Mouse (Mus musculus) naive thymus-derived CD4-positive, alpha-beta T cell, adult 2 months (primary cell): ENCODE data around the gene Hpf1.

Source experiments
- DNase-seq: peaks from one replicate; pipeline ENCODE4 v3.0.0-alpha.2; 2011; ENCODE audit warnings: low read depth

Hpf1 gene

DNA sequence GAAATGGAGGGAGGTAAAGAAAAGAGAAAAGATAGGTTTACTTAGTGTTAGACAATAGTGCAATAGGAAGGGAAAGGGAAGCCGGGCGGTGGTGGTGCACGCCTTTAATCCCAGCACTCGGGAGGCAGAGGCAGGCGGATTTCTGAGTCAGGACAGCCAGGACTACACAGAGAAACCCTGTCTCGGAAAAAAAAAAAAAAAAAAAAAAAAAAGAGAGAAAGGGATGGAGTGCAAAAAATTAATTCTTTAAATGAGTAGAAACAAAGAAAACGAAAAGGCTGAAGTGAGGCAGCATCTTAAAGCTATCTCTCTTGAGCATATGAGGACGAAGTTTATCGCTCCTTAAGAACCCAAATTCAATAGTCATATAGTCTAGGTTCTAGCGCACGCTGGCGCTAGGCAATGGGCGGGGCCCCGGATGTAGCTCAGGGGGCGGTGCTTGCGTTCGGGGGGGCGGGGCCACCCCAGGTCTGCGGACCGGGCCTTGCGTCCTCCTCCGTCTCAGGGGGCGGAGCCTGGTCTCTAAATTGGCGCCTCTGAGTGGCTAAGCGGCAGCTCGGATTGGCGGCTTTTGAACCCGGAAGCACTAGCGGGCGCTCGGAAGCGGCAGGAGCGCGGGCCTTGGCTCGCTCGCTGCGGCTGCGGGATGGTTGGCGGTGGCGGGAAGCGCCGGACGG, at the start of gene Hpf1:
Hpf1 (plus strand) TSS at position 576 of the 677 bp plus-strand sequence.
- DNase-seq, result peak; percentile 100

DNA sequence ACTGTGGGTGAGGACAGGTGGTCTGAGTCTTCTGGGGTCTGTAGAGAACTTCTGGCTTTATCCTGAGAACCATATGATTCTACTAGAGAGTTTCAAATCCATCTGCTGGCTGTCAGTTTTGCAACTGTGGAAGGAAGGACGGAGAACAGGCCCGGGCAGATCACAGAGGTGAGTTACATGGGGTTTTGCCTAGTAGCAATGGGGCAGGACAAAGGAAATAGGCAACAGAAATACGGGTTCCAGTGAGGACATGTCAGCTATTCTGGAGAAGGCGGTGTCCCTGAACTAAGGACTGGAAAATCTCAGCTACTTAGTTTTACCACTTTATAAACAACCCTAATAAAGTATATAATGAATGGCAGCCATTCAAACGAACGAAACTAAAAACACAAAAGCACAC, 47.8 kb upstream of the Hpf1 start:
- DNase-seq, result no peak

DNA sequence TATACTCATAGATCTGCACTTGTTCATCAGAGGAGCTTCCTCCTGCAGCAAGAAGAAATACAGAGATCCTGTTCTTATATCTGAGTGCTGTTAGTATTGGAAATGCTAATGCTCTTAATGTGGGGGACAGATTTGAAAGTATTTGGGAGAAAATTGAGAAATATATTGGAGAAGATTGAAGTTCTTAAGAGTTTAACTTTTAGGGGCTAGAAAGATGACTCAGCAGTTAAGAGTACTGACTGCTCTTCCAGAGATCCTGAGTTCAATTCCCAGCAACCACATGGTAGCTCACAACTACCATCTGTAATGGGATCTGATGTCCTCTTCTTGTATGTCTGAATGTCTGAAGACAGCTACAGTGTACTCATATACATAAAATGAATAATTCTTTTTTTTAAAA, 32.7 kb upstream of the Hpf1 start:
- no peak for DNase-seq

DNA sequence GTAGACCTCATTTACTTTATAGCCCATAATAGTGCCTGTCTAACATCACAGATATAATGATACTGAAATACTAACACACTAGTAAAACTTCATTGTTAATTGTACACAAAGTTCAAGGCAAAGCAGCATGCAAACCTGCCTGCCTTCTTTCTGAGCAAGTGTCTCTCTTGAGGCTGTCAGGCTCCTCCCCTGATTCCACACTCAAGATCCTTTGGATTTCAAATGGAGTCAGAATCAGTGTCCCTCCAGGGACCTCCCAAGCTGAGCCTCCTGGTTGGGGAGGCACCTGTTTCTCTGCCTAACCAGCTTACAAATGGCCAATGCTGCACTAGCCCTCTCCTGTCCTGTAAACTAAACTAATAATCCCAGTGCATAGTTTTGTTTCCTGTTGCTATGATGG, 32.1 kb upstream of the Hpf1 start:
- DNase-seq, result no peak

DNA sequence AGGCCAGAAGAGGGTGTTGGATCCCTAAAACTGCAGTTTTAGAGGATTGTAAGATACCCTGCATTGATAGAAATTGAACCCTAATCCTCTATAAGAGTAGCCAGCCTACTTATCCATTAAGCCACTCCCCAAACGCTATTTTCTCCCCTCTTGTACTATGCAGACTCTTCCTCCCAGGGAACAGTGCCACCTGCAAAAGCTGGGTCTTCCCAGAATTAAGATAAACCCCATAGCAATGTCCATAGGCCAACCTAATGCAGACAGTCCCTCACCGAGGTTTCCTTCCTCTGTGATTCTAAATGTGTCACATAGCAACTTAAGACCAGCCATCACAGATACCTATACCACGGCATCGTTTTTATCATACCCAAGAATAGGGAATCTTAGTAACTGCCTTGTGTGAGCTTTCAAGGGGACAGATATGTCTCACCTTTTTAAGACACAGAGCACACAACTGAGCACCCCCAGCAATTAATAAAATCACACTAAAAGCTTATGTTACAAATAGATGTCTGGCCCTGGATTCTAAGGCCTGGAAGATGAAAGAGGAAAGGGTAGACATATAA, 31.2 kb upstream of the Hpf1 start:
- DNase-seq, result no peak

DNA sequence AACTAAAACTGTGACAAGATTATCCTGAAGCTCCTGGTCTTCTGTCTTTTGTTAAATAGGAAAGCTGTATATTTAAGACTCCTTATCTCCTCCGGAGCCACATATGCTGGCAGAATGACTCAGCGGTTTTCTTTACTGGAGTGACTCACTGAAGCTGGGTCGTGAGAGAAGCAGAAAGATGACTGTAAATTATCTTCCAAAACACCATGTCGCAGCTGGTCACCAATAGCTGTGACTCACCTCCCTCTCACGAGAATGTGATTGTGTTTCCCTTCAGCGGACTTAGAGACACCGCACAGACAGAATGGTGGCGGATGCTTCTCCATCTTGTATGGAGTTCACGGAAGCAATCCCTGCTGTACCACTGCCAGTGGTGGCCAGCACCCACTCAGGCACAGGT, 30.6 kb upstream of the Hpf1 start:
- DNase-seq, result no peak

DNA sequence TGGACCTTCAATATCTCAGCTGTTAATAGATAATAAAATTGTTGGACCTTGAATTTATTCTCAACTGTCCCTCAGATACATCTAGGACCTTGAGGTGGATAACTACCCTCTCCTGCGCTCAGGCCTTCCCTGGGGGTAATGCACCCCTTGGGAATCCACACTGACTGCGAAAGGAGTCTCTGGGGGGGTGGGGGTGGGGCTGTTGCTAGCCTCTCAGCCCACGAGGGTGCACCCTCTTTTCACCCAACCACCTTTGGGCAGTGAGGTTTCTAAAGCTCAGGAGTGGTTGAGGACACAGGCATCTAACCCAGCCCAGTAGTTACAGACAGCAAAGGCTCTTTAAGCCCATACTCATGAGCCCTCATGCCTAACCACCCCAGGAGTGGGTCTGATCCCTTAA, 29.5 kb upstream of the Hpf1 start:
- no peak for DNase-seq

DNA sequence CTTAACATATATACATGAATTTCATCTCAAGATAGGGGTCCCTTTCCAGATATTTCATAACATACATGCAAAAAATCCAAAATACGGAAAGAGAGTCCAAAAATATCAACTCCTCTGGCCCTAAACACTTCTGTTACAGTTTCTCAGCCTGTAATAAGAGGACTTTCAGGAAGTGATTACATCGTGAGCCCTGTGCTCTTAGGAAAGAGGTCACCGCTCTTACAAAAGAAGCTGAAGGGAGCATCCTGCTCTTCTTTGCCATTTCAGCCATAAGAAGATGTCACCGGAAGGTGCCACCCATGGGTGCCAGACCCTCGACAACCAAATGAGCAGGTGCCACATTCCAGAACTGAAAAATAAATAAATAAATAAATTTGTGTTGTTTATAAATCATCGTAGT, 28.4 kb upstream of the Hpf1 start:
- no peak for DNase-seq

DNA sequence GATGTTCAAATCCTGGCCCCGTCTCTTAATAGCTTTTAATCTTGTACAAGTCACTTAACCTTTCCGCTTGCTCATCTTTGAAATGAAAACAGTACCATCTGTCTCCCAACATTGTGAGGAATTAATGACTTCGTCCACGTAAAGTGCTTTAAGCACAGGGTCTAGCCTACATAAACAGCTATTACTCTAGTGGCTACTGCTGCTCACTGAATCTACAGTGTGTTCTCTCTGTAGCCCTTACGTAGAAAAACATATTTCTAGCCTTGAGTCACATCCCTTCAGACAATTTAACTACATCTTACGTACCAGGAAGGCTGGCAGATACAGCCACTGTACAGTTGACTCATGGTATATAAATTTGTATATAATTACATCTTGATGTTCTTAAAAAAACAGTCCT, 25.3 kb upstream of the Hpf1 start:
- no peak for DNase-seq

DNA sequence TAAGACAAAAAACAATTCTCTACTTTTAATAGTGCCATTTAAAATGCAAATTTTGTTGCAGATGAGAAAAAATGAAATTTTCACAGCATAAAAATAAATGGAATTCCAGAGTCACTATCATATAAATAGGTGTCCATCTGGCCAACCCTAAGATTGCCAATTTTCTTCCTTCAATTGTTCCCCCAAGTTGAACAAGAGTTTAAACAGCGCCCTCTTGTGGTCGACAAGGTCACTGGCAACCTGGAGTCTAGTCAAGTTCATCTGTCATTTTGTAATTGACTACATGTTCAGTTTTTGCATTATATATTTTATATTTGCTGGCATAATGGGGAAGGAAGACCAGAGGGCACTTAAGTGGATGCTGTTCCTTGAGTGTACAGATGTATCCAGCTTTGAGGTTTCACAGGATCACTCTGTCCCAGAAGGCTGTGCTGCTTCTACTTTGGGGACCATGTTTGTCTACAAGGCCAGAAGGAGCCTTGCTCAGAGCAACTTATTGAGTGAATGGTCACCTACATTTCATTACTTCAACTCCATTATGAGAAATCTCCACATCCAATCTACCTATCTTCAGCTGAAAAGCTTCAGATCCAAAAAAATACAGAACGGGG, 24.6 kb upstream of the Hpf1 start:
- DNase-seq, result peak; percentile 61

DNA sequence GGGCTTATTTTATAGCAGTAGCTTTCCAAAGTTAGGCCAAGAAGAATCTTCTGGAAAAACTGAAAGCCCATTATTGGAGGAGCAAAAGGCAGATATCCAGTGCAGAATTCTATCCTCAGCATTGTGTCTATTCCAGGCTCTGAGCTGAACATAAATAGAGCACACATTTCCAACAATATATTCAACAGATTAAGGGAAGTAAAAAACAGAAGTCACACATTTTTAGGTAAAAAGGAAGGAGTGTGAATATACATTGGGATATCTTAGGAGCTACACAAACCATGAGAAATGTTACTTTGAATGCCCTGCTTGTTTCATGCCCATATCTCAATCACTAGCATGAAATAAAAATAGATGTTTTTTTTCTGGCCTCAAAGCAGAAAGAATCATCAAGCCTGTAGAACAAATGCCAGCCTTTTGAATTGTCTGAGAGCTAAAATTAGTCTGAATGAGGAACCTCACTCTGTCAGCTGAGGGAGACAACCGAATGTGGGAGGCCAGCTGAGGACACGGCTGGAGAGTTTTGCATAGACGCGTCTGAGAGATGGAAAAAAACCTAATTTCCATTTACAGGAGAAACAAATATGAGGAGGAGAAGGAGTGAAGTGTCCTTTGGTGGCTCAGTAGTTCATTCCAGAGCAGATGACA, 22.6 kb upstream of the Hpf1 start:
- no peak for DNase-seq

DNA sequence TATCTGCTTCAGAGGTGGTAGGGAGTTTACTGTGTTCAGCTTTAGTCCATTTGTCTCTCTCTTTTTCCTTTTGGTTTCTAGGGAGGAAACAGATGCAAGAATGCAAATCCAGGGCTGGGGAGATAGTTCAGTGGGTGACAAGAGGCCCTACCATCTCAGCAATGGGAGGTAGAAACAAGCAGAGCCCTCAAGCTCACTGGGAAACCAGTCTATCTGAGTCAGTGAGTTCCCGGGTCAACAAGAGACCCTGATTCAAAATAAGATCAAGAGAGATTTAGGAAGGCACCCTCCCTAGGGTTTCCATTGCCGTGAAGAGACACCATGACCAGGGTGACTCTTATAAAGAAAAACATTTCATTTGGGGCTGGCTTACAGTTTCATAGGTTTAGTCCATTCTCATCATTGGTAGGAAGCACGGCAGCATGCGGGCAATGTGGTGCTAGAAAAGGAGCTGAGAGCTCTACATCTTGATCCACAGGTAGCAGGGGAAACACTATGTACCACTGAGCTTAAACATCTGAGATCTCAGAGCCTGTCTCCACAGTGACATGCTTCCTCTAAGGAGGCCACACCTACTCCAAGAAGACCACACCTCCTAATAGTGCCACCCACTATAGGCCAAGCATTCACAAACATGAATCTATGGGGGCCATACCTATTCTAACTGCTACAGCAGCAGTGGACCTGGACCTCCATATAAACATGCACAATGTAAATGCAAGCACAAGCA, 21.8 kb upstream of the Hpf1 start:
- no peak for DNase-seq

DNA sequence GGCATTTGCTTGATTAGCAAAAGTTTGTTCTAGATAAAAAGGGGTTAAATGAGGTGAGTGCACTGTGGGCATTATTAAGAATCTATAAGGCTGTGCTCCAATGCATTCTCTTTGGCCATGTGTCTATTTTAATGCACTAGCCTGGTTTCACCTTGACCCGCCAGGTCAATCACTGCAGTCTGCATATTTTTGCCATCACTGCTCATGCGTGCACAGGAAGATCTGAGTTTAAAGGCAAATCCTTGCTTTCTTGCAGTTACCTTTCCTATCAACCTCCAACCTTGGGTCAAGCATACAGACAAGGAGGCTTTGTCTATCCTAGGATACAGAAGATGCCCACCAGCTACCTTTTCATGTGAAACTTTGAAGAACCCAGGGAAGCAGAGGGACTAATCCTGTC, 20.5 kb upstream of the Hpf1 start:
- DNase-seq, result no peak

DNA sequence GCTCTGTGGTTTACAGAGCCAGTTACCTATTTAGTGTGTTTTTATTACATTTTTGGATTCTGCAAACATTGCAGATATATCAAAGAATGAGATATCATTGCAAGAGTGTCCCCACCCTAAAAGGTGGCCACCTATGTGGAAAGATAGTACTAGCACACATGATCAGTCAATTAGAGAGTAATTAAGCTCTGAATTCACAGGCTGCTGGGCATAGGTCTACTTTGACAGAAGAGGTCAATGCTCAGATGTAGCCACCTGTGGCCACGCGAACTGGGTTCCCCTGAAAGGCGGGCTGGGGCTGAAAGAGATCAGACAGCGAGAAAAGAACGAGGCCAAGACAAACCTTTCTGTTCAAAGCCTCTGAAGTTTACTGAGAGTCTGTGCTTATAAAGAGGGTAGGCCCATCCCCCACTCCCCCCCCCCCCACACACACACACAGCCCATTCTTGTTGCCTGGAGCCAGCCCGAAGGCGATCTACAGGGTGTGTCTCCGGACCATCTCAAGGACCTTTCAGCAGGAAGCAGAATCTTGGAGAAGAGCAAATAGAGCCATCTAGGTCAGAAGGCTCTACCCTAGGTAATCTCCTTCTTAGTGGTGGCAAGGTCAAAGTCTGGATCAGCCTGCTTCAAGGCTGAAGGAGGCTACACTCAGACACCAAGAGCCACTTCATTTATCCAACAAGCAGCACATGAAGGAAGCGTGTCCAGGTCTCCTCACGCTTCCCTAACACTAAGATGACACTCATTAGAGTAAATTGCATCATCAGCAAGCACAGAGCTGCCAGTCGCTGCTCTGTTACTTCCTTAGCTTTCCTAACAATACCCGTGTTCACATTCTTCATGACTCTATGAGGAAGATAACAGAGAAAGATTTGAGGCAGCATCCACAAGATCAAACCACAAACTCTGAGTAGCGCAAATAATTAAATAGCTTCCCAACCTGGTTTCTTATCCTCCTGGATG, 19.7 kb upstream of the Hpf1 start:
- DNase-seq, result no peak

DNA sequence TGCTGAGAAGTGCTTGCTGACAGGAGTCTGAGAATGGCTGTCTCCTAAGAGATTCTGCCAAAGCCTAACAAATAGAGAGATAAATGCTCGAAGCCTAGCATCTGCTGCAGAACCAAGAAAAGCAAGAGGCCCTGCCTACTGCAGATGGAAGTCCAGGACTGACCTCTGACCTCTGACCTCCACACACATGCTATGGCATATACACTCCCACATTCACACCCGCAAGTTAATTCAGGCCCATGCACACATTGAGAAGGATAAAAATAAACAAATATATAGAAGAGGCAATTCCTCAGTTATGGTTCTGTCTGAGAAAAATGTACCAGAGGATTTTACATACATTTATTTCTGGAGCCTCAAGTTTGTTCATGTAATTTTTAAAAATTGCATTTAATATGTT, 11.6 kb upstream of the Hpf1 start:
- no peak for DNase-seq

DNA sequence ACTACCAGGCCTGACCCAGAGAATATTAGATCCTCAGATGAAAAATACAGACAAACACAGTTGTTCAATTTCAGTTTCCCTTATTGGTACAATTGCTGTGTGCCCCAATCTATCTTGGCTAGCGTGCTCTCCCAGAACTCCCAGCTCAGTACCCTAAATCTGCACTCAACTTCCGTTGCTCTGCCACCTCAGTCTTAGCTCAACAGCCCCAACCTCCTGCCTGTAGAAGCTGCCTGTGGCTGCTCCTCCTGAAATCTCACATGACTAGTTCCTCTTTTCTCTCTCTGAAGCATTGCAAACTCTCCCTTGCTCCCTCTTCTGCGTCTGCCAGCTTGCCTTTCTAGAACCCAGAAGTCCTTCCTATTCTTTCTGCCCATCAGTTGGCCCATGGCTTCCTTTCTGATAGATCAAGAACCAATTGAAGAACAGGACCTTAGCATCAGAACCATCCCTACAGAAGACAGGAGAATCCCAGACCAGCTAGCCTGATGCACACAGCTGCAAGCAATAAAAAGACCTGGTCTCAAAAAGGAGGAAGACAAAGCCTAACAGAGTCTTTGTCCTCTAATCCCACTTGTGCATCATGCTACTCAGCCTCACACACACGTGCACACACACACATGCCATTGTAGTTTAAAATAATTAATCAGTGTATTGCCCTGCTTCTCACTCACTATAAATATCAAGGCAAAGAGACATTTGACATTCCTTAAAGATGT, 6.6 kb upstream of the Hpf1 start:
- no peak for DNase-seq

DNA sequence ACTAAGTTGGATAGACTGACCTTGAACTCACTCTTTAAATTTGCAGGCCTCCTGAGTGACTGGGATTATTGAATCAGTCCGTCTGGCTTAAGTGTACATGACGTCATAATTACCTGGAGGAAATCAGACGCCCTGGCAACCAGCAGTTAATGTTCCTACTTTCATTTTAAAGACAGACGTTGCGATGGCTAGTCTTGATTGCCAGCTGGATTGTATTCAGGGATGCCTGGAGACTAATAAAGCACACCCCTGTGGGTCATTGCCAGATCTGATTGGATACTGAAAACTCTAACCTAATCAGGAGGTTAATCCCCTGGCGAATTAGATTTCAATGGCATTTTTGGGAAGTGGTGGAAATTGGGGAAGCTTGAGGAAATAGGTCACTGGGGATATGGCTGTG, 3.5 kb upstream of the Hpf1 start:
- DNase-seq, result no peak

DNA sequence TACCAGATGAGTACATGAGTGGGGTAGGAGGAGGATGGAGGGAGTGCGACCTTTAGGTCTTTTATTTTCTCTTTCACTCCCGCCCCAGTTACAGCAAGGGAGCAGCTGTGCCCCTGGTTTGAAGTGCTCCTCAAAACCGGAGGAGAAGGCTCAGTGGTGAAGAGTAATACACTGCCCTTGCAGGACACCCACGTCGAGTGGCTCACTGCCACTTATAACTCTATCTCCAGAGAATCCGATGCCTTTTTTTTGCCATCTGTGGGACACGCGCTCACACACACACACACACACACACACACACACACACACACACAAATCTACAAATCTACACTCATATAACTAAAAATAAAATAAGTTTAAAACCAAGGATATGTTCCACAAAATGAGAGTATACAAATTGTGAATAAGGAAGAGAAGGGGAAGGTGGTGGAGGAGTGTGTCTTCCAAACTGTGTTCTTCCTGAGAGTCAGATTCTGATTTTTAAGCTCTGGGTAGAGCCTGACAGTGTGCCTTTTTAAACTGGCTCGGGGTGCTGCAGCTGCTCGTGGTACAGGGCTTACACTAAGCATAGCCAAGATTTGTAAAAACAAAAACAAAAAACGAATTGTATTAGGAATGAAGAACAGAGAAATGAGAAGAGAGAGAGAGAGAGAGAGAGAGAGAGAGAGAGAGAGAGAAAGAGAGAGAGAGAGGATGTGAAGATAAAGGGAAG, 931 bp upstream of the Hpf1 start:
- DNase-seq, result peak; percentile 16

DNA sequence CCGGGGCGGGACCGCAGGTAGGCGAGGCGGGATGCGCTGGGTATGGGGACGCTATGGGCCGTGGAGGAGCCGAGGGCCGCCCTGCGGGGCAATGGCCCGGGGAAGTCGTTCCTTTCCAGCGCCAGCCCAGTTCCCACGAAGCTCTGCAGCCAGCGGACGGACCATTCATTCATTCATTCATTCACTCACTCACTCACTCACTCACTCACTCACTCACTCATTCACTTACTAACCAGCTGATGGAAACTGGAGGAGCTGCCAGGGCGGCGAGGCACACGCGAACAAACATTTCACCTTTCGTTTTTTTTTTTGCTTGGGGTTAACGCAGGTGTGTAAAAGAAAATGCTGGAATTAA, 279 bp downstream of the Hpf1 start:
- no peak for DNase-seq

DNA sequence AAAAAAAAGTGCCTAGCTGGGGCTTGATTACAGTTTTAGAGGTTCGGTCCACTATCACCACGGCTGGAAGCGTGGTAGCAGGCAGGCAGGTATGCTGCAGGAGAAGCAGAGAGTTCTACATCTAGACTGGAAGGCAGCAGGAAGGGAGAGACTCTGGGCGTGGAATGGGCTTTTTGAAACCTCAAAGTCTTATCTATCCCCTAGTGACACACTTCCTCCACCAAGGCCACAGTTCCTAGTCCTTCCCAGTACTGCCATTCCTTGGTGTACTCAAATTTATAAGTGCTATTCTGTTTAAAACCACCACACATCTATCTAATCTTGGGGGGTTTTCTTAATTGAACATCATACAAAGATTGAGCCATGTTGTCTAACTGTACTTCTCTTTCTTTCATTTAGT, 1.5 kb downstream of the Hpf1 start:
- DNase-seq, result no peak
